Mouse (Mus musculus) ES-Bruce4 (cell line): Measurements from ENCODE around the gene Itgb4. TPM values are rescaled to one million over a fixed set of nuclear protein-coding genes. Genes with fewer than 3 reads are reported as not detected.

Source experiments
- H3K27ac ChIP-seq: 2 replicates; pipeline ENCODE4 v1.5.1; 2012; ENCODE audit warnings: low read length, inconsistent platforms; ENCODE audit not compliant: insufficient read depth
- H3K27me3 ChIP-seq: 2 replicates; pipeline ENCODE4 v1.6.1; 2012; ENCODE audit warnings: mild to moderate bottlenecking, low read length, inconsistent platforms; ENCODE audit not compliant: control insufficient read depth, poor library complexity, insufficient read depth, severe bottlenecking
- H3K36me3 ChIP-seq: 2 replicates; pipeline ENCODE4 v1.6.1; 2012; ENCODE audit warnings: inconsistent platforms, mild to moderate bottlenecking, low read length, moderate library complexity; ENCODE audit not compliant: control insufficient read depth, poor library complexity, insufficient read depth, severe bottlenecking
- H3K4me1 ChIP-seq: one replicate; pipeline ENCODE4 v1.8.1; 2011; ENCODE audit warnings: low read length; ENCODE audit not compliant: control insufficient read depth, insufficient read depth
- H3K4me3 ChIP-seq: 2 replicates; pipeline ENCODE4 v1.5.1; 2011; ENCODE audit warnings: low read depth, mild to moderate bottlenecking, low read length
- H3K9ac ChIP-seq: 2 replicates; pipeline ENCODE4 v1.6.1; 2012; ENCODE audit warnings: low read depth, mild to moderate bottlenecking, inconsistent platforms; ENCODE audit not compliant: poor library complexity, severe bottlenecking
- H3K9me3 ChIP-seq: replicated peaks from 2 replicates; pipeline ENCODE4 v1.6.1; 2012; ENCODE audit warnings: mild to moderate bottlenecking, low read length, inconsistent platforms; ENCODE audit not compliant: control insufficient read depth, poor library complexity, insufficient read depth, severe bottlenecking
- CTCF ChIP-seq: IDR thresholded peaks from one replicate; pipeline ENCODE4 v1.8.1; 2011; ENCODE audit warnings: low read depth, low read length
- EP300 ChIP-seq: IDR thresholded peaks from 2 replicates; pipeline ENCODE4 v1.6.1; 2011; ENCODE audit warnings: low read depth, low read length; ENCODE audit not compliant: insufficient read depth
- POLR2A ChIP-seq: IDR thresholded peaks from one replicate; pipeline ENCODE4 v1.8.1; 2011; ENCODE audit warnings: low read length; ENCODE audit not compliant: insufficient read depth
- polyA plus RNA-seq: library from polyadenylated mRNA; stranded (reverse); fragments of >200 nt; gene quantifications from 2 replicates; pipeline ENCODE4 v1.2.4, GENCODE M21; 2011; ENCODE audit warnings: low read depth; ENCODE audit not compliant: missing spikeins, insufficient read depth, insufficient read length

The Itgb4 gene
- polyA plus RNA-seq = 9.3 and 11.8 TPM in 2 replicates

DNA sequence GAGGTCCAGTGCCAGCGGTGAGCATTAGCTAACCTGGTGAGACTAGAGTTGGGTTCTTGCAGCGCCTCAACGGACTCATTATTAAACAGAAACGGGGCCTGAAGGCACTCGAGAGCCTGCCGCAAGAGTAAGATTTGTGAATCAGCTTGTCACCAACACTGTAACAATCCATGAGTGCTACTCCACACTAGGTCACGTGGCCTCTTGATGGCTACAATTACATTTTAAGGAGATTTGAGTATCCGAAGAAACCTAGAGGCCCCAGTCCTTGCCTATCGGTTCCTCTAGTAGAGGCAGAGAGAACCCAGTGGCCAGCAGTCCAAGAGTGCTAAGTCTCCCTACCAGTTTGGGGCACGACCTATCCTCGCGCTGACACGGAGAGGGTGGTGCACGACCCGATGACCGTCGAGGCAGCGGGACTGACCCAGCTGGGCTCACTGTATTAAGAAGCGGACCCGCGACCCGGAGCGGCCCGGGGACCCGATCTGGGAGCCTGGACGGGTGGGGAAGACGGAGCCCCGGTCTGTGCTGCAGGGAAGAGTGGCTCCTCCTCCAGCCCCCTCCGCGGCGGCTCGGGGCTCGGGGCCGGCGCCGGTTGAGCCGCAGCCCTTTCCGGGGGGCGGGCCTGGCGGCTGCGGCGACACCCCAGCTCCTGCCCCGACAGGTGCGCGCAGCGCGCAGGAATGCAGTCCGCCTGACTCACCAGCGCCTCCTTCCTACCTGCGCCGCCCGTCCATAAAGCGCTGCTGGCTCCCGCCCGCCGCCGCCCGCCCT is at the start of gene Itgb4:
Itgb4 (plus strand) TSS at position 401 of the 774 bp plus-strand sequence.
- H3K27ac ChIP-seq = no peak within 1 kb of the TSS
- H3K4me1 ChIP-seq = peaks cover 4% of the 10 kb centered on the region
- H3K9me3 ChIP-seq = no peaks in the 10 kb centered on the region
- no peaks in the 10 kb centered on the region for H3K27me3 ChIP-seq
- H3K36me3 ChIP-seq = no peaks in the 10 kb centered on the region
- H3K4me3 ChIP-seq = peak within 1 kb of the TSS; percentile 66
- TF ChIP-seq EP300 = no peak
- TF ChIP-seq CTCF = peak; percentile 34
- H3K9ac ChIP-seq = peak within 1 kb of the TSS; percentile 71

DNA sequence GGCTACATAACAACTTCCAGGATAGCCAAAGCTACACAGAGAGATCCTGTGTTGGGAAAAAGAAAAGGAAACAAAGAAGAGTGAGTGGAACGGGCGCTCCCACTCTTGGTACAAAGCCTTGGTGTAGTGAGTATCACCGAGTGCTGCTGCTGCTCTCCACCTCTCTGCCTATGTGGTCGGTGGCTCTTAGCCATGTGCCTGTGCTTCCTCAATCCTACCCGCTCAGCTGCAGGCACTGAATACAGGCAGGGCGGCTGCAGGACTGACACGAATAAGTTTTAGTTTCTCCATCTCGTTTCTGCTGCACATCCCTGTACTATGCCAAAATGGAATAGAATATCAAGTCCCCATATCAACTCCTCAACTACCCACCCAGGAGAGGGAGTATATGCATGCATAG is 45.5 kb upstream of the Itgb4 start:
- H3K27ac ChIP-seq = no peak overlapping the region
- H3K4me3 ChIP-seq = no peak overlapping the region
- no peaks in the 10 kb centered on the region for H3K9me3 ChIP-seq
- H3K27me3 ChIP-seq = no peaks in the 10 kb centered on the region
- no peak overlapping the region for H3K9ac ChIP-seq
- TF ChIP-seq EP300 (no peak), POLR2A (no peak), CTCF (no peak)
- peaks cover 4% of the 10 kb centered on the region; the same call in 1 of the 2 replicates for H3K36me3 ChIP-seq
- no peaks in the 10 kb centered on the region for H3K4me1 ChIP-seq

DNA sequence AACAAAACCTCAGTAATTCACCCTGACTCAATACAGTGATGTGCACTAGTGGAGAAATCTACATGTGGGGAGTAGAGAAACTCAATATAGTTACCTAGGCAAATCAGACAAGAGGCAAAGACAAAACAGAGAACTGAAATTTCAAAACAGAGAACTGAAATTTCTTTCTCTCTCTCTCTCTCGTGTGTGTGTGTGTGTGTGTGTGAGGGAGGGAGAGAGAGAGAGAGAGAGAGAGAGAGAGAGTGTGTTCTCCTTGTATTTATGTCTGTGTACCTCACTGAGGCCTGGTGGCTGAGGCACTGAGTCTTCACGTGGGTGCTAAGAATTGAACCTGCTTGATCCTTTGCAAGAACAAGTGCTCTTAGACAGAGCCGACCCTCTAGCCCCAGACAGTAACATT is 44.7 kb upstream of the Itgb4 start:
- TF ChIP-seq CTCF = no peak
- TF ChIP-seq EP300 = no peak
- TF ChIP-seq POLR2A = no peak

DNA sequence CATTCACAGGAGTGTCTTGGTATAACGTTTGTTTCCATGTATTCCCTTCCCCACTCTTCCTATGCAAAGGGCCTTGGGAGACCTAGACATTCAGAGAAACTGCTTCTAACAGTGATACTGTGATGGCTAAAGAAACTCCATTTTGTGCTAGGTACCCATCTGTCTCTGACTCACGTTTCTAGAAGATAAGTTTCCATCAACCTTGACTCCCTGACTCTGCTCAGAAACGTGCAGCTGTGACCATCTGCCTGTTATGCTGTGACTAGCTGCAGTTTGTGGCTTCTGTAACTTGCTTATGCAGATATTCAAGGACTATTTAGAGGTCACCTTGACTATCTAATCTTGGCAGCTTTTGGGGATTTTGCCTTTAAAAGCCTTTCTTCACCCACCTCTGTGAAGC is 43.3 kb upstream of the Itgb4 start:
- TF ChIP-seq EP300 (no peak), CTCF (no peak), POLR2A (no peak)
- Histone ChIP-seq H3K4me1 (no peaks in the 10 kb centered on the region), H3K27me3 (no peaks in the 10 kb centered on the region), H3K9me3 (no peaks in the 10 kb centered on the region), H3K27ac (no peak overlapping the region), H3K4me3 (no peak overlapping the region), H3K36me3 (peaks cover 14% of the 10 kb centered on the region), H3K9ac (no peak overlapping the region)

More for the DNA sequence above, 44.7 kb upstream of the Itgb4 start:
- no peaks in the 10 kb centered on the region for H3K9me3 ChIP-seq
- H3K4me1 ChIP-seq = no peaks in the 10 kb centered on the region
- H3K9ac ChIP-seq = no peak overlapping the region
- H3K27ac ChIP-seq = no peak overlapping the region
- H3K27me3 ChIP-seq = no peaks in the 10 kb centered on the region
- peaks cover 4% of the 10 kb centered on the region; the same call in 1 of the 2 replicates for H3K36me3 ChIP-seq
- H3K4me3 ChIP-seq = no peak overlapping the region

DNA sequence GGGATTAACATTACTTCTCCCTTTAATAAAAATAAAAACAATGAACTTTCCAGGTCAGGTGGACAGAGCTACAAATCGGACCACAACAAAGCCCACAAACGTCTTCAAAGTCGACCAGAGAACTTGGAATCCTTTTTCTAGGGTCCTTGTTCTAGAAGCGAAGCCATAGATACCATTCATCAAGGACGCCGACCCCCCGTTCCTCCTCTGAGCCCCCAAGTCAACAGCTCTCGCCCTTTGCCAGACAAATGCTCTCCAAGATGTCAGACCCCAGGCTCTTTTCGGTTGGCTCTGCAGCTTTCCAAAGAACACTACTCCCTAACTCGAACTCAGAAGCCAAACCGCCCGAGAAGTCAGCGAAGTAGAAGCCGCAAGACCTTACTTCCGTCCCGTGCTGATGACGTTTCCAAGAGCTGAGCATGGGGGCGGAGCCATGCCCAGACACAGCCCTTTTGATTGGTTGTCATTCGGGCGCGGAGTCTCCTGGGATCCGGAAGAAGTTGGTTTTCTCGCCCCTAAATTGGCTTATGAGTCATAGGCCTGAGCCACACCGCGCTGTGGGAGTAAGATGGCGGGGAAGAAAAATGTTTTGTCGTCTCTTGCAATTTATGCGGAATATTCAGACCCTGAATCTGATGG is 41.3 kb upstream of the Itgb4 start, which contains the start of the genes Sap30bp and Recql5:
Sap30bp (plus strand) TSS at position 175 of the 639 bp plus-strand sequence.
Recql5 (minus strand) TSS at position 370 of the 639 bp plus-strand sequence.
- Histone ChIP-seq H3K27me3 (no peaks in the 10 kb centered on the region), H3K9ac (peak within 1 kb of the TSS; percentile 78), H3K36me3 (peaks cover 26% of the 10 kb centered on the region), H3K27ac (no peak within 1 kb of the TSS), H3K4me3 (peak within 1 kb of the TSS; percentile 97), H3K4me1 (no peaks in the 10 kb centered on the region), H3K9me3 (no peaks in the 10 kb centered on the region)
- TF ChIP-seq POLR2A (no peak), CTCF (no peak), EP300 (no peak)

DNA sequence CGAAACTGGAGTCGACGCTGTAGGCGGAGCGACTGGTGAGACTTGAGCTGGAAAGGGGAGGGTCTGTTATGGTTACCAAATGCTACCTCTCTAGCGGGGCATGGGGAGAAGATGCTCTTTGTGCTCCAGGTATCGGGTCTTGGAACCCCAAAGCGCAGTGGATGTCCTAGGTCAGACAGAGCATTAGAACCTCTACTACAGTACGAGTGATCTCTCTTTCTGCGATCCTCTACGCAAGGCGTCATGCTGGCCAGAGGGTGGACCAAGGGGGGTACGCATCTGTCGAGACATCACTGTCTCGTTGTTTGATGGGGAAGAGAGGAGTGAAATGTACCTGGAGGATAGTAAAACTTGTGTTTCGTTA is 40.8 kb upstream of the Itgb4 start:
- Histone ChIP-seq H3K27ac (no peak overlapping the region), H3K9ac (peak overlapping the region; percentile 78), H3K9me3 (no peaks in the 10 kb centered on the region), H3K27me3 (no peaks in the 10 kb centered on the region), H3K36me3 (peaks cover 29% of the 10 kb centered on the region), H3K4me3 (peak overlapping the region; percentile 97), H3K4me1 (no peaks in the 10 kb centered on the region)
- TF ChIP-seq POLR2A (no peak), EP300 (no peak), CTCF (no peak)
